Mouse (Mus musculus) liver, embryonic 16.5 days (tissue): ENCODE data around the gene Fyb2. TPM values are rescaled to one million over a fixed set of nuclear protein-coding genes. Genes with fewer than 3 reads are reported as not detected.

ENCODE experiments used
- ATAC-seq: fragments of 200-750 bp; cut with Nextera tagmentation; 2 replicates; pipeline ENCODE4 v1.8.0; 2017; ENCODE audit warnings: low read depth, mild to moderate bottlenecking, moderate number of reproducible peaks, moderate library complexity
- H3K27ac ChIP-seq: fragments of 300-500 bp; sonication (generic); 2 replicates; pipeline ENCODE4 v1.5.1; 2014; ENCODE audit warnings: mild to moderate bottlenecking, low read length
- H3K27me3 ChIP-seq: fragments of 300-500 bp; sonication (generic); 2 replicates; pipeline ENCODE4 v1.6.1; 2014; ENCODE audit warnings: low read depth, low read length, mixed read lengths; ENCODE audit not compliant: control insufficient read depth, insufficient read depth
- H3K36me3 ChIP-seq: fragments of 300-500 bp; sonication (generic); 2 replicates; pipeline ENCODE4 v1.6.1; 2014; ENCODE audit warnings: mild to moderate bottlenecking; ENCODE audit not compliant: control insufficient read depth, insufficient read depth
- H3K4me1 ChIP-seq: fragments of 300-500 bp; sonication (generic); 2 replicates; pipeline ENCODE4 v1.6.1; 2014; ENCODE audit warnings: low read depth, low read length, mixed read lengths; ENCODE audit not compliant: control insufficient read depth
- H3K4me2 ChIP-seq: fragments of 300-500 bp; sonication (generic); 2 replicates; pipeline ENCODE4 v1.6.1; 2014; ENCODE audit warnings: low read depth, low read length, mixed read lengths
- H3K4me3 ChIP-seq: fragments of 300-500 bp; sonication (generic); 2 replicates; pipeline ENCODE4 v1.5.1; 2014; ENCODE audit warnings: low read depth, mild to moderate bottlenecking, low read length
- H3K9ac ChIP-seq: fragments of 300-500 bp; sonication (generic); 2 replicates; pipeline ENCODE4 v1.6.1; 2014; ENCODE audit warnings: low read depth, low read length
- H3K9me3 ChIP-seq: fragments of 300-500 bp; sonication (generic); replicated peaks from 2 replicates; pipeline ENCODE4 v1.6.1; 2016; ENCODE audit warnings: low read length; ENCODE audit not compliant: control insufficient read depth
- WGBS: fragments of 180-500 bp; shearing (Covaris S2); extraction: QIAGEN DNeasy Blood & Tissue Kit; methylation state at CpG from one replicate; pipeline ENCODE4 v1.1.7; 2014; ENCODE audit not compliant: insufficient replicate concordance; 5-methylcytosine and 5-hydroxymethylcytosine counted together
- polyA plus RNA-seq: library from polyadenylated mRNA; unstranded; fragments of >200 nt; fragmentation: Nextera tagmentation; extraction: Ambion mirVana; gene quantifications from 2 replicates; pipeline ENCODE4 v1.2.1, GENCODE M21; 2015

The Fyb2 gene
- 0.12 and 0.14 TPM in 2 replicates for polyA plus RNA-seq

DNA sequence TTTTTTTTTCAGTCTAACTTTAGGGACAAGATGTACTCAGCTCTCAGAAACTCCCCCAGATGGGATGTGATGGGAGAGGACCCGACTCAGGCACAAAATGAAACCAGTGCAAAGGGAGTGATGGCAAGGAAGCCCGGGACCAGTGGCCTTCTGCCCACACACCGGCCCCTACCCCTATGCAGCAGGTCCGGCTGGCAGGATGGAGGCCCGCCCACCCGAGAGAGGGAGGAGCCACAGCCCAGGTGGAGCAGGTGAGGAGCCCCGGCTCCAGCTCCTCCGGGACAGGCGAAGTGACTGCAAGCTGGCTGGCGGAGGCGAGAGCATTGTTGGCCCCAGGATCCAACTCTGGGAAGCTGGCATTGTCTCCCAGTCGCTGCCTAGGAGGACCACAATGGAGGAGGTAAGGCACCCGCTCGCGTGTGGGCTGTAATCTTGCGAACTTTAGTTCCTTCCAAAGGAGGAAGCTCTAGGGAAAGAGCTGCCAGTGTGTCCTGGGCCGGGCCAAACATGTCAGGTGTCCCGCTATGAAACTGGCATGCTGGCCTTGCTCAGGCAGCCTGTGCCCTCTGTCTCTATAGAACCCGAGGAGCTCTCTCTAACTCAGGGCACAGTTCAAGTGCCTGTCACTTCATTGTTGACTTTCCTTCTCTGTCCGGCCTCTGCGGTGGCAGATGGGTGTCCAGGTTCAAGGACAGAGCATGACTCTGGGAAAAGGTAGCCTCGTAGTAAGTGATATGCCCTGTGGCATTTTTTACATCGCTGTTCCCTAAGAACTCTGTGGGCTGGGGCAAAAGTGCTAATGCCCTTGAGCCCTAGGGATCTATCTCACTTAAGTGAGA, at the start of gene Fyb2:
Fyb2 (plus strand) TSS at position 166 of the 839 bp plus-strand sequence.
- H3K4me1 ChIP-seq, result no peaks in the 10 kb centered on the region
- H3K4me3 ChIP-seq, result peak within 1 kb of the TSS; percentile 32
- ATAC-seq, result peak; percentile 35; the same call in 1 of the 2 replicates

DNA sequence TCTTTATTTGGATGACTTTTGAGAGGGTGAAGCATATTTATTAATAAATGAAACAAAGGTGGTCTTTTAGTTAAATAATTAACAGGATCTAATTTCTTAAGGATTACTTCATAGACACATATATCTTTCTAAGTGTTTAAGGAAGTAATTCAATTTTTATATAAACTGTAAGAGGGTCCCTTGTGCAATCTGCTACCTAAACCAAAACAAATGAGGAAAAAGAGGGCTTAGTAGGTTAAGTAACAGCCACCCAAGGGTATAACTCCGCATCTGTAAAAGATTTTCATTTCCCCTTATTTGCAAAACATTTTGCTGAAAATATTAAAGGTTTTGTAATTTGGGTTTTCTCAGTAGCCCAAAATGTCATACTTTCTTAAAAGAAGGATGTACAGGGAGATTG, 48.9 kb upstream of the Fyb2 start:
- WGBS, result 69% methylated on average over 1 of the region's 1 CpGs
- no peak for ATAC-seq
- no peaks in the 10 kb centered on the region for H3K9me3 ChIP-seq

More for the DNA sequence above, at the start of gene Fyb2:
- Histone ChIP-seq H3K4me2 (peak within 1 kb of the TSS; percentile 49), H3K9ac (no peak within 1 kb of the TSS), H3K27ac (no peak within 1 kb of the TSS), H3K27me3 (no peaks in the 10 kb centered on the region), H3K36me3 (no peaks in the 10 kb centered on the region), H3K9me3 (no peaks in the 10 kb centered on the region)
- 13% methylated on average over 23 of the region's 23 CpGs for whole genome bisulfite sequencing

DNA sequence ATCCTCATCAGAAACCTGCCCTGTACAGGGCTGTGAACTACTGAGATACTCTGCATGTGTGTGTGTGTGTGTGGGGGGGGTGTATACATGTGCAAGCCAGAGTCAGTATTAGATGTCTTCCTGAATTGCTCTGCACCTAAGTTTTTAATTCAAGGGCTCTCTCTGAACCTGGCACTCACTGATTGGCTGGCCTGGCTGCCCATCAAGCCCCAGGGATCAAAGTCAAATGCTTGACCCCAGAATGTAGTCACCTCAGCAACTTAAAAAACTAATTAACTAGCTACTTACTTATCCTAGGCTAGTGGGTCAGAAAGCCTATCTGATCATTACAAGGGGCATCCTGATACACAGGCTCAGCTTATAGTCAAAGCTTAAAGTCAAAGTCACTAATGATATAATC, 43.7 kb upstream of the Fyb2 start:
- Histone ChIP-seq H3K4me1 (no peaks in the 10 kb centered on the region), H3K36me3 (no peaks in the 10 kb centered on the region), H3K27me3 (no peaks in the 10 kb centered on the region), H3K4me3 (no peak overlapping the region), H3K27ac (no peak overlapping the region), H3K9me3 (no peaks in the 10 kb centered on the region), H3K9ac (no peak overlapping the region), H3K4me2 (no peak overlapping the region)
- no peak for ATAC-seq

More for the DNA sequence above, 48.9 kb upstream of the Fyb2 start:
- no peaks in the 10 kb centered on the region for H3K36me3 ChIP-seq
- no peak overlapping the region for H3K27ac ChIP-seq
- no peak overlapping the region for H3K4me3 ChIP-seq
- no peaks in the 10 kb centered on the region for H3K27me3 ChIP-seq
- no peak overlapping the region for H3K9ac ChIP-seq
- no peaks in the 10 kb centered on the region for H3K4me1 ChIP-seq
- H3K4me2 ChIP-seq, result no peak overlapping the region

DNA sequence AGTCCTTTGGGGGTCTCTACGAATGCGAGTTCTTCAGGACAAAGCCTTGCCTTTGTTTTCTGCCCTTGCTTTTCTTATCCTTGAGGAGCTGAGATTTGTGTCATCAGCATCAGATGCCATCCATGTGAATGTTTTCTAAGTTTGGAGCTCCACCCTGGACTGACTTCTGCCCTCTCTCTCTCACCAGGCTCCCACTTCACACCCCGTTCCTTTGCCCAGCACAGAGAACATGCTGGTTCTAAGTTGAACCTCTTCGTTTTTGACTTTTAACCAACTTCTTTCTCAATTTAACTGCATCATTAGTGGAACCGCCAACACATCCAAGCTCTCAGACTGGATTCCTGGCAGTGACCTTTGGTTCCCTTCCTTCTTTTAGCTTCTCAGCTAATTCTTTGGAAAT, 43.1 kb upstream of the Fyb2 start:
- no peaks in the 10 kb centered on the region for H3K4me1 ChIP-seq
- H3K9me3 ChIP-seq, result no peaks in the 10 kb centered on the region
- H3K27ac ChIP-seq, result no peak overlapping the region
- H3K4me2 ChIP-seq, result no peak overlapping the region
- WGBS, result 69% methylated on average over 5 of the region's 5 CpGs
- no peak for ATAC-seq
- no peaks in the 10 kb centered on the region for H3K36me3 ChIP-seq
- H3K27me3 ChIP-seq, result no peaks in the 10 kb centered on the region
- no peak overlapping the region for H3K9ac ChIP-seq
- no peak overlapping the region for H3K4me3 ChIP-seq

DNA sequence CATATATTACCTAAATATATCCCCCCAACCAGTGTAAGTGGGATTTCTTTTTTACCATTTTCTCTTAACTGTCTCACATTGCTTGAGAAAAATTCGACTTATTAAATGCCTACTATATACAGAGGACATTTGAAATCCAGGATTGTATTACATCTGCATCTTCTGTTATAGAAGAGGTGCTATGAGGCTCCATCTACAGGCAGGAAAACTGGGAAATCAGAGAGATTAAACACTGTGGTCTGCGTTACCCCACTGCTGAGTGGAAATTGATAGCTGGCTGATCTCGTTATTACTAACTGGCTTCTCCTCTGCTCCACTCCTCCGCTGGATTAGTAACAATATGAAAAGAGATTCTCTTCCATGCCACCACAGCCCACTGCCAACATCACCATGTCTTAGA, 37.4 kb upstream of the Fyb2 start:
- WGBS, result 51% methylated on average over 4 of the region's 4 CpGs
- H3K9me3 ChIP-seq, result no peaks in the 10 kb centered on the region
- H3K27ac ChIP-seq, result peak overlapping the region; percentile 6; the same call in 1 of the 2 replicates
- H3K36me3 ChIP-seq, result no peaks in the 10 kb centered on the region
- peak; percentile 43; the same call in 1 of the 2 replicates for ATAC-seq
- no peaks in the 10 kb centered on the region for H3K4me1 ChIP-seq
- no peak overlapping the region for H3K9ac ChIP-seq
- peak overlapping the region; percentile 25; the same call in 1 of the 2 replicates for H3K4me2 ChIP-seq
- peak overlapping the region; percentile 34 for H3K4me3 ChIP-seq
- no peaks in the 10 kb centered on the region for H3K27me3 ChIP-seq

DNA sequence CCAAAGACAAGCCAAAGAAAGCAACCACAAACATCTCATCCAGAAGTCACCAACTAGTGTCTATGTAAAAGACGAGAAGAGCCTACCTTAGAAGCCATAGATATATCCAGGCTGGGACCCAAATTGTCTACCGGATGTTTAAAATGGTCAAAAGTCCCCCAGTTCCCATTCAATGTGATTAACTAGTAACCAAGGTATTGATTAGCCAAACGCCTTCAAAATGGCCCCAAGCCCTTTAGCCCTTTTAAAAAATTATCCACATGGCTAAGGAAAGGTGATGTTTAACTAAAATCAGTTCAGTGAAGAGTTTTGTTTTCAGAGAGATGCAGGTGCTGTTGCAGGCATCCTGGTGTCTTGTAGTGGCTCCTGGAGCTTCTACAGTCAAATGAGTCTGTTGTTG, 36.9 kb upstream of the Fyb2 start, which contains the start of gene C8a:
C8a (minus strand) TSS at position 76 of the 400 bp plus-strand sequence.
- ATAC-seq, result peak; percentile 64
- peak within 1 kb of the TSS; percentile 35 for H3K4me3 ChIP-seq
- H3K4me1 ChIP-seq, result no peaks in the 10 kb centered on the region
- no peak within 1 kb of the TSS for H3K9ac ChIP-seq
- no peaks in the 10 kb centered on the region for H3K36me3 ChIP-seq
- 43% methylated on average over 3 of the region's 3 CpGs for WGBS
- H3K4me2 ChIP-seq, result peak within 1 kb of the TSS; percentile 25; the same call in 1 of the 2 replicates
- H3K27ac ChIP-seq, result peak within 1 kb of the TSS; percentile 9
- H3K9me3 ChIP-seq, result no peaks in the 10 kb centered on the region
- H3K27me3 ChIP-seq, result no peaks in the 10 kb centered on the region

DNA sequence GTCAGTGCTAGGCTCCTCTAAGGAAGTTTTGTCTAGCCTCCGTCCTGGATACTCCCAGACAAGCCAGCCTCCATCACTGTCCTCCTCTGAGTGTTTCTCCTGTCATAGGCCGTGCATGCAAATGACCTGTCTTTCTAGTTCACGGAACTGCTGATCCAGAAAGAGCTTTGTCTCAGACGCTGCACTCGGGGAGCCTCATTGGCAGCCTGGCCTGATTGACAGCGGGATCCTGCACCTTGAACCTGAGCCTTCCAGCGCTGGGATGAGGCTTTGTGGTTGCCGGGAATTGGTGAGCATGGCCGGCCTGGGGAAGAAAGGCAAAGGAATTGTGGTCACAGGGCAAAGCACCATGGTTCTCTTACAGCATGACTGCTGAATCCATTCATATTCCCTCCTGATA, 25.8 kb upstream of the Fyb2 start:
- Histone ChIP-seq H3K36me3 (no peaks in the 10 kb centered on the region), H3K4me1 (no peaks in the 10 kb centered on the region)
- 65% methylated on average over 9 of the region's 9 CpGs for WGBS

DNA sequence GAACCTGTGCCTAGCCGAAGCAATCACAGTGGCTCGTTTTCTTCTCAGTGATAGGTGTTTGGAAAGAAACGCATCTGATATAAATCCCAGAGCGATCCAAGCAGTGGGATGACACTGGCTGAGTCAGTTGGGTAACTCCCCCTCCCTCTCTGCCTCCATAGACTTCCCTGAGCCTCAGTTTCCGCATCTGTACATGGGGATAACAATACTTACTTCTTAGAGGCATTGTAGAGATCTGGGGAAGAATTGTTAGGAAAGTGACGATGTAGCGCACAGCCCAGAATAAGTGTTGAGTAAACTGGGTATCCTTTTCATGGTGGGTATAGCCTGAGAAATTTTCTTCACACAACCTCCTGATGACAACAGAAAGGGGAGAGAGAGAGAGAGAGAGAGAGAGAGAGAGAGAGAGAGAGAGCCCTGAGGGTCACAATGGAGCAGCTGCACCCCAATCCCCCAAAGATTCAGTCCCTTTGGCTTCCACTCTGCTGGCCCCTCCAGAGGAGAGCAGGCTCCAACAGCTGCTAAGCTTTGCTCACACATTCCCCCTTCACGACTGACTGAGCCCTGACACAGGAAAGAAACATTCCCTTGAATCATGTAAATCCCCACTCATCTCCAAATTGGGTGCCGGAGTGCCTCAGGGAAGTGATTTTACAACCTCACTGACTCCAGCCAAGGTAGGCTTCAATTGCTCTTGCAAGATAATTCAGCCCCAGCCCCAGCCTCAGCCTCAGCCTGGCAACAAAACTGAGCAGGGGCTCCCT, 24.6 kb upstream of the Fyb2 start:
- Histone ChIP-seq H3K9me3 (no peaks in the 10 kb centered on the region), H3K4me2 (no peak overlapping the region), H3K27ac (no peak overlapping the region), H3K4me1 (no peaks in the 10 kb centered on the region), H3K4me3 (no peak overlapping the region), H3K9ac (no peak overlapping the region), H3K36me3 (no peaks in the 10 kb centered on the region), H3K27me3 (no peaks in the 10 kb centered on the region)
- no peak for ATAC-seq
- WGBS, result 59% methylated on average over 9 of the region's 9 CpGs

More for the DNA sequence above, 25.8 kb upstream of the Fyb2 start:
- Histone ChIP-seq H3K27me3 (no peaks in the 10 kb centered on the region), H3K4me2 (no peak overlapping the region), H3K9ac (no peak overlapping the region), H3K27ac (no peak overlapping the region), H3K9me3 (no peaks in the 10 kb centered on the region), H3K4me3 (no peak overlapping the region)
- ATAC-seq, result no peak

DNA sequence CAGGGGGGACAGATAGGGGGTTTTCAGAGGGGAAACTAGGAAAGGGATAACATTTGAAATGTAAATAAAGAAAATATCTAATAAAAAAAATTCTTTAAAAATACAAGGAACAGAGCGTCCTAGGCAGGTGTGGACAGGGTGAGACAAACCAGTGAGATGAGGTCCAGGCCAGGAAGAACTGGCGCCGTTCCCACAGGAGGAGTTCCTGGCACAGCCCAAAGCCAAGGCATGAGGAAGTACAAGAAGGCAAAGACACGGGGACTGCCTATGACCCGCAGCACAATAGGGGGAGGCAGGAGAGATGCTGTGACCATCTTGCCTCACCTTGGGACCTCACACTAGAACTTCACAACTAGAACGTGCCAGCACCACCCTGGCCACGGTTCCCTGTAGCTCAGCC, 21.5 kb upstream of the Fyb2 start:
- Histone ChIP-seq H3K9me3 (no peaks in the 10 kb centered on the region), H3K4me3 (no peak overlapping the region), H3K27ac (no peak overlapping the region), H3K36me3 (no peaks in the 10 kb centered on the region), H3K9ac (no peak overlapping the region), H3K4me2 (no peak overlapping the region), H3K4me1 (no peaks in the 10 kb centered on the region), H3K27me3 (no peaks in the 10 kb centered on the region)
- no peak for ATAC-seq
- WGBS, result 54% methylated on average over 7 of the region's 7 CpGs
